Mouse (Mus musculus): ENCODE data around the gene Timm9.
"Not testable (repeated sequence)": the region's sequence is repeated elsewhere in the genome, so short reads cannot be mapped to it uniquely, and the experiment has no call there.

GRCm38 (mm10) chr12:71104275-71104674, 32.2 kb downstream of the Timm9 start:
- not testable (repeated sequence) for TF ChIP-seq CTCF (conservative IDR thresholded peaks at IDR 0.05; ENCODE audit: insufficient read depth, insufficient read length, low read depth, low read length); POLR2A (IDR thresholded peaks at IDR 0.05; ENCODE audit: low read depth, low read length)

Measured in kidney, adult 2 months (tissue).